Mouse (Mus musculus) heart, embryonic 13.5 days (tissue): ENCODE results near the gene Zfp958. TPM values are rescaled to one million over a fixed set of nuclear protein-coding genes. Genes with fewer than 3 reads are reported as not detected.
"Not testable (repeated sequence)": the region's sequence is repeated elsewhere in the genome, so short reads cannot be mapped to it uniquely, and the experiment has no call there.

ENCODE experiments used
- ATAC-seq: fragments of 200-750 bp; cut with Nextera tagmentation; 2 replicates; pipeline ENCODE4 v1.8.0; 2017; ENCODE audit warnings: moderate TSS enrichment; ENCODE audit not compliant: insufficient number of reproducible peaks, low FRiP score, low TSS enrichment; ENCODE audit errors: extremely low read depth
- H3K27ac ChIP-seq: fragments of 300-500 bp; sonication (generic); replicated peaks from 2 replicates; pipeline ENCODE4 v1.5.1; 2015; ENCODE audit warnings: moderate library complexity, mild to moderate bottlenecking, inconsistent platforms
- H3K27me3 ChIP-seq: fragments of 300-500 bp; sonication (generic); replicated peaks from 2 replicates; pipeline ENCODE4 v1.6.1; 2015; ENCODE audit warnings: mild to moderate bottlenecking, inconsistent platforms
- H3K36me3 ChIP-seq: fragments of 300-500 bp; sonication (generic); 2 replicates; pipeline ENCODE4 v1.6.1; 2015; ENCODE audit warnings: mild to moderate bottlenecking, inconsistent platforms
- H3K4me1 ChIP-seq: fragments of 300-500 bp; sonication (generic); 2 replicates; pipeline ENCODE4 v1.6.1; 2015; ENCODE audit warnings: inconsistent platforms
- H3K4me2 ChIP-seq: fragments of 300-500 bp; sonication (generic); 2 replicates; pipeline ENCODE4 v1.6.1; 2015; ENCODE audit warnings: inconsistent platforms, mild to moderate bottlenecking, moderate library complexity
- H3K4me3 ChIP-seq: fragments of 300-500 bp; sonication (generic); 2 replicates; pipeline ENCODE4 v1.5.1; 2015; ENCODE audit warnings: moderate library complexity, mild to moderate bottlenecking, inconsistent platforms
- H3K9ac ChIP-seq: fragments of 300-500 bp; sonication (generic); 2 replicates; pipeline ENCODE4 v1.6.1; 2015; ENCODE audit warnings: inconsistent platforms, mild to moderate bottlenecking, moderate library complexity
- H3K9me3 ChIP-seq: fragments of 300-500 bp; sonication (generic); 2 replicates; pipeline ENCODE4 v1.6.1; 2016; ENCODE audit warnings: inconsistent platforms
- WGBS: fragments of 180-500 bp; shearing (Covaris S2); methylation state at CpG from one replicate; pipeline ENCODE4 v1.1.7; 2015; ENCODE audit warnings: mixed read lengths; 5-methylcytosine and 5-hydroxymethylcytosine counted together
- polyA plus RNA-seq: library from polyadenylated mRNA; unstranded; fragments of >200 nt; fragmentation: Nextera tagmentation; extraction: Ambion mirVana; gene quantifications from 2 replicates; pipeline ENCODE4 v1.2.1, GENCODE M21; 2015

Zfp958 gene
- 7.2 and 7.6 TPM in 2 replicates for polyA plus RNA-seq

- peaks cover 17% of the 10 kb centered on the region for H3K4me1 ChIP-seq
- no peaks in the 10 kb centered on the region for H3K9me3 ChIP-seq
- peak within 1 kb of the TSS; percentile 97 for H3K9ac ChIP-seq
- peak within 1 kb of the TSS; percentile 93 for H3K4me3 ChIP-seq
- H3K27ac ChIP-seq, result peak within 1 kb of the TSS; percentile 93
- H3K27me3 ChIP-seq, result no peaks in the 10 kb centered on the region
- WGBS, result under 1% methylated on average over 25 of the region's 25 CpGs
- peak within 1 kb of the TSS; percentile 92 for H3K4me2 ChIP-seq
- peaks cover 15% of the 10 kb centered on the region for H3K36me3 ChIP-seq
- ATAC-seq, result peak; percentile 97
These were observed at the start of gene Zfp958 for GRCm38 (mm10) chr8:4612932-4613853. Zfp958 (plus strand) TSS chr8:4613167.

- Histone ChIP-seq H3K27ac (no peak overlapping the region), H3K9me3 (no peaks in the 10 kb centered on the region), H3K9ac (no peak overlapping the region), H3K36me3 (no peaks in the 10 kb centered on the region), H3K4me2 (no peak overlapping the region), H3K4me3 (no peak overlapping the region), H3K4me1 (peaks cover 12% of the 10 kb centered on the region; the same call in 1 of the 2 replicates), H3K27me3 (no peaks in the 10 kb centered on the region; the same call in 1 of the 2 replicates)
- WGBS, result 62% methylated on average over 3 of the region's 3 CpGs
- ATAC-seq, result no peak
These were observed 31.0 kb upstream of the Zfp958 start for GRCm38 (mm10) chr8:4581986-4582385.

GRCm38 (mm10) chr8:4582754-4583178, 30.2 kb upstream of the Zfp958 start:
- no peak overlapping the region for H3K27ac ChIP-seq
- H3K27me3 ChIP-seq, result no peaks in the 10 kb centered on the region; the same call in 1 of the 2 replicates
- 35% methylated on average over 6 of the region's 6 CpGs for WGBS
- no peak overlapping the region for H3K4me3 ChIP-seq
- H3K36me3 ChIP-seq, result no peaks in the 10 kb centered on the region
- H3K9ac ChIP-seq, result no peak overlapping the region
- peaks cover 12% of the 10 kb centered on the region; the same call in 1 of the 2 replicates for H3K4me1 ChIP-seq
- no peak overlapping the region for H3K4me2 ChIP-seq
- H3K9me3 ChIP-seq, result no peaks in the 10 kb centered on the region
- no peak for ATAC-seq

- no peak overlapping the region for H3K27ac ChIP-seq
- H3K9ac ChIP-seq, result no peak overlapping the region
- H3K27me3 ChIP-seq, result no peaks in the 10 kb centered on the region; the same call in 1 of the 2 replicates
- H3K9me3 ChIP-seq, result no peaks in the 10 kb centered on the region
- H3K36me3 ChIP-seq, result no peaks in the 10 kb centered on the region
- no peak overlapping the region for H3K4me3 ChIP-seq
- 78% methylated on average over 1 of the region's 1 CpGs for WGBS
- no peak overlapping the region for H3K4me2 ChIP-seq
- peaks cover 12% of the 10 kb centered on the region; the same call in 1 of the 2 replicates for H3K4me1 ChIP-seq
- no peak for ATAC-seq
These were observed 28.3 kb upstream of the Zfp958 start for GRCm38 (mm10) chr8:4584660-4585059.

GRCm38 (mm10) chr8:4586356-4586755, 26.6 kb upstream of the Zfp958 start:
- WGBS, result 32% methylated on average over 4 of the region's 4 CpGs

GRCm38 (mm10) chr8:4588165-4589000, 24.6 kb upstream of the Zfp958 start:
- no peaks in the 10 kb centered on the region for H3K36me3 ChIP-seq
- H3K9ac ChIP-seq, result peak overlapping the region; percentile 37; the same call in 1 of the 2 replicates
- no peak overlapping the region for H3K4me3 ChIP-seq
- WGBS, result 33% methylated on average over 9 of the region's 9 CpGs
- no peak overlapping the region for H3K4me2 ChIP-seq
- H3K27me3 ChIP-seq, result no peaks in the 10 kb centered on the region; the same call in 1 of the 2 replicates
- H3K4me1 ChIP-seq, result no peaks in the 10 kb centered on the region
- no peak for ATAC-seq
- no peaks in the 10 kb centered on the region for H3K9me3 ChIP-seq
- no peak overlapping the region for H3K27ac ChIP-seq

More at GRCm38 (mm10) chr8:4586356-4586755, 26.6 kb upstream of the Zfp958 start:
- Histone ChIP-seq H3K4me1 (peaks cover 12% of the 10 kb centered on the region; the same call in 1 of the 2 replicates), H3K27me3 (no peaks in the 10 kb centered on the region; the same call in 1 of the 2 replicates), H3K27ac (no peak overlapping the region), H3K4me2 (no peak overlapping the region), H3K9ac (no peak overlapping the region), H3K9me3 (no peaks in the 10 kb centered on the region), H3K4me3 (no peak overlapping the region), H3K36me3 (no peaks in the 10 kb centered on the region)
- ATAC-seq, result no peak

GRCm38 (mm10) chr8:4608896-4609295, 4.1 kb upstream of the Zfp958 start:
- H3K9ac ChIP-seq, result no peak overlapping the region
- 83% methylated on average over 7 of the region's 7 CpGs for WGBS
- H3K9me3 ChIP-seq, result no peaks in the 10 kb centered on the region
- H3K4me2 ChIP-seq, result no peak overlapping the region
- no peak overlapping the region for H3K27ac ChIP-seq
- no peaks in the 10 kb centered on the region for H3K27me3 ChIP-seq
- peaks cover 4% of the 10 kb centered on the region for H3K4me1 ChIP-seq
- no peak for ATAC-seq
- H3K4me3 ChIP-seq, result no peak overlapping the region
- H3K36me3 ChIP-seq, result no peaks in the 10 kb centered on the region

GRCm38 (mm10) chr8:4611626-4612175, 1.3 kb upstream of the Zfp958 start:
- ATAC-seq, H3K4me2 ChIP-seq, H3K4me3 ChIP-seq, H3K27me3 ChIP-seq, H3K9me3 ChIP-seq, H3K36me3 ChIP-seq, H3K27ac ChIP-seq, H3K9ac ChIP-seq: not testable (repeated sequence)
- WGBS, result 76% methylated on average over 4 of the region's 4 CpGs
- peaks cover 17% of the 10 kb centered on the region for H3K4me1 ChIP-seq

- WGBS, result 94% methylated on average over 1 of the region's 1 CpGs
- no peaks in the 10 kb centered on the region for H3K27me3 ChIP-seq
- H3K4me3 ChIP-seq, result no peak overlapping the region
- peaks cover 64% of the 10 kb centered on the region for H3K9me3 ChIP-seq
- no peaks in the 10 kb centered on the region for H3K4me1 ChIP-seq
- no peak overlapping the region for H3K9ac ChIP-seq
- peaks cover 92% of the 10 kb centered on the region for H3K36me3 ChIP-seq
- H3K4me2 ChIP-seq, result no peak overlapping the region
- H3K27ac ChIP-seq, result no peak overlapping the region
- ATAC-seq, result no peak
These were observed 14.4 kb downstream of the Zfp958 start for GRCm38 (mm10) chr8:4627349-4627748.

GRCm38 (mm10) chr8:4637071-4637470, 24.1 kb downstream of the Zfp958 start:
- H3K4me1 ChIP-seq, result no peaks in the 10 kb centered on the region
- peaks cover 11% of the 10 kb centered on the region for H3K9me3 ChIP-seq
- H3K4me3 ChIP-seq, result no peak overlapping the region
- no peak overlapping the region for H3K9ac ChIP-seq
- peaks cover 14% of the 10 kb centered on the region for H3K36me3 ChIP-seq
- H3K27me3 ChIP-seq, result no peaks in the 10 kb centered on the region
- 81% methylated on average over 4 of the region's 4 CpGs for WGBS
- no peak for ATAC-seq
- no peak overlapping the region for H3K4me2 ChIP-seq
- H3K27ac ChIP-seq, result no peak overlapping the region

- WGBS, result 81% methylated on average over 6 of the region's 6 CpGs
- H3K27ac ChIP-seq, H3K4me1 ChIP-seq, H3K36me3 ChIP-seq, H3K27me3 ChIP-seq, H3K4me2 ChIP-seq, H3K9ac ChIP-seq, H3K4me3 ChIP-seq, H3K9me3 ChIP-seq, ATAC-seq: not testable (repeated sequence)
These were observed 30.0 kb downstream of the Zfp958 start for GRCm38 (mm10) chr8:4642974-4643373.
